Mouse (Mus musculus) lung, embryonic 16.5 days (tissue): ENCODE data around the gene Lctl. TPM values are rescaled to one million over a fixed set of nuclear protein-coding genes. Genes with fewer than 3 reads are reported as not detected.

ENCODE experiments used
- ATAC-seq: fragments of 200-750 bp; cut with Nextera tagmentation; 2 replicates; pipeline ENCODE4 v1.8.0; 2017; ENCODE audit warnings: low read depth, mild to moderate bottlenecking, moderate library complexity
- H3K27ac ChIP-seq: fragments of 300-500 bp; sonication (generic); 2 replicates; pipeline ENCODE4 v1.5.1; 2014; ENCODE audit warnings: mild to moderate bottlenecking, control low read depth, low read length
- H3K27me3 ChIP-seq: fragments of 300-500 bp; sonication (generic); 2 replicates; pipeline ENCODE4 v1.6.1; 2014; ENCODE audit warnings: low read depth, low read length, mixed read lengths; ENCODE audit not compliant: control insufficient read depth, insufficient read depth
- H3K36me3 ChIP-seq: fragments of 300-500 bp; sonication (generic); 2 replicates; pipeline ENCODE4 v1.6.1; 2014; ENCODE audit warnings: low read length; ENCODE audit not compliant: control insufficient read depth, insufficient read depth
- H3K4me1 ChIP-seq: fragments of 300-500 bp; sonication (generic); replicated peaks from 2 replicates; pipeline ENCODE4 v1.6.1; 2014; ENCODE audit warnings: low read length, mixed read lengths; ENCODE audit not compliant: control insufficient read depth, insufficient read depth
- H3K4me2 ChIP-seq: fragments of 300-500 bp; sonication (generic); 2 replicates; pipeline ENCODE4 v1.6.1; 2014; ENCODE audit warnings: low read depth, low read length, control low read depth
- H3K4me3 ChIP-seq: fragments of 300-500 bp; sonication (generic); 2 replicates; pipeline ENCODE4 v1.5.1; 2014; ENCODE audit warnings: mild to moderate bottlenecking, low read length, control low read depth
- H3K9ac ChIP-seq: fragments of 300-500 bp; sonication (generic); 2 replicates; pipeline ENCODE4 v1.6.1; 2014; ENCODE audit warnings: low read length, control low read depth
- H3K9me3 ChIP-seq: fragments of 300-500 bp; sonication (generic); 2 replicates; pipeline ENCODE4 v1.6.1; 2016; ENCODE audit warnings: low read length; ENCODE audit not compliant: control insufficient read depth
- WGBS: fragments of 180-500 bp; shearing (Covaris S2); extraction: QIAGEN DNeasy Blood & Tissue Kit; methylation state at CpG from one replicate; pipeline ENCODE4 v1.1.7; 2014; 5-methylcytosine and 5-hydroxymethylcytosine counted together
- polyA plus RNA-seq: library from polyadenylated mRNA; unstranded; fragments of >200 nt; fragmentation: Nextera tagmentation; extraction: Ambion mirVana; gene quantifications from 2 replicates; pipeline ENCODE4 v1.2.1, GENCODE M21; 2015

Gene Lctl
- polyA plus RNA-seq = not detected in 2 replicates

DNA sequence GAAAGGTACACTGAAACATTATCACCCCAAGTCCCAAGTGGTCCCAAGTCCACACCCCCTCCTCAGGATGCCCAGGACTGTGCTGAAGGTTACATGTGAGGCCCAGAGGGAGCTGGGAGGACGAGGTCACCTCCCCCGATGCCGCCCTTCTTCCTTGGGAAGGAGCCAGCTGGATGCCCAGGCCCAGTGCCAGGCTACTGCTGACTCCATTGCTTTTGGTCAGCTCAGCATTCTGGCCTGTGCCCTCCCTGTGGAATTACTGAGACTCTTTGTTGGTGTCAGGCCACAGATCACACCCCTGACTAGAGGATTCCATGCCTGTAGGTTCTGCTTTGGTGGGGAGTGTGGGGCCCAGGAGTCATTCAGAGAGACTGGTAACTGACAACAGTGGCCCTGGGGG lies at the start of gene Lctl:
Gene Lctl (plus strand): TSS at position 272 of the 400 bp plus-strand sequence.
- Histone ChIP-seq H3K9ac (no peak within 1 kb of the TSS), H3K27me3 (no peaks in the 10 kb centered on the region), H3K27ac (no peak within 1 kb of the TSS), H3K4me3 (no peak within 1 kb of the TSS), H3K9me3 (no peaks in the 10 kb centered on the region), H3K36me3 (no peaks in the 10 kb centered on the region), H3K4me1 (peaks cover 9% of the 10 kb centered on the region; the same call in 1 of the 2 replicates), H3K4me2 (no peak within 1 kb of the TSS)
- 58% methylated on average over 3 of the region's 3 CpGs for WGBS
- ATAC-seq = peak; percentile 26; the same call in 1 of the 2 replicates

DNA sequence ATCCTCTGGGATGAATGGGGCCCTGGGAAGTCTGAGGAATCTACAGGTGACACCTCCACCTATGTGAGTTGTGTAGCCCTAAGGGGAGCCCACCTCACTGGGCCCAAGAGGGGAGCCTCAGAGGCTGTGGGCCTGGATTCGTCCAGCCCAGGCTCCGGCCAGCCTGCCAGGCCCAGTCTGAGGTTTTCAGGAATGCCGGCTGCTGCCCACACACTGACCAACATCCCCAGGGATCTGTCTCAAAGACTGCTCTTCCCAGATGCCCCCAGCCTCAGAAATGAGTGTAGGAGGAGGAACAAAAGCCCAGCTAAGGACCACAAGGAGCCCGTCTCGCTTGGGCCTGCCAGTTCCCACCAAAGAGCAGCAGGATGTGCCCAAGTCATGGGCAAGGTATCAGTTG lies 49.2 kb upstream of the Lctl start:
- Histone ChIP-seq H3K9ac (0 out of 2 replicates have a peak overlapping the region, but pooled peaks have one; percentile 66), H3K4me3 (no peak overlapping the region), H3K36me3 (no peaks in the 10 kb centered on the region), H3K27ac (peak overlapping the region; percentile 95; the same call in 1 of the 2 replicates), H3K4me2 (no peak overlapping the region), H3K4me1 (peaks cover 13% of the 10 kb centered on the region), H3K9me3 (no peaks in the 10 kb centered on the region), H3K27me3 (no peaks in the 10 kb centered on the region)
- WGBS = 92% methylated on average over 5 of the region's 5 CpGs
- no peak for ATAC-seq

DNA sequence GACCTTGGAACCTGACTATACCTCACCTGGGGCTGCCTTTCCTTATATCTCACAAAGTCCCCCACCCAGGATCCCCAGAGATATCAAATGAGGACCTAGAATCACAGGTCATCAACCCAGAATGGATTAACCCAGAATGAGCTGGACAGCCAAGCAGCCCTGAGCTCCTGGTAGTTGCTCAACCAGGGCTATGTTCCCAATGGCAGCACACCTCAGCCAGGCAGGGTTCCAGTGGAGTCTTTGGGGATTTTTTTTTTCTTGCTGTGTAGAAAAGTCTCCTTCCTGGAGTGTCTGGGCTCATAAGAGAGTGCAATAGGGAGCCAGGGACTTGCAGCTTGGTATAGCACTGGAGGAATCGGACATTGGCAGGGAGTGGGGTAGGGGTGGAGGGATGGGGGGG lies 48.4 kb upstream of the Lctl start:
- Histone ChIP-seq H3K9ac (no peak overlapping the region), H3K4me2 (no peak overlapping the region), H3K4me1 (peaks cover 13% of the 10 kb centered on the region), H3K4me3 (no peak overlapping the region), H3K36me3 (no peaks in the 10 kb centered on the region), H3K27me3 (no peaks in the 10 kb centered on the region), H3K9me3 (no peaks in the 10 kb centered on the region), H3K27ac (no peak overlapping the region)
- 67% methylated on average over 1 of the region's 1 CpGs for WGBS
- no peak for ATAC-seq

DNA sequence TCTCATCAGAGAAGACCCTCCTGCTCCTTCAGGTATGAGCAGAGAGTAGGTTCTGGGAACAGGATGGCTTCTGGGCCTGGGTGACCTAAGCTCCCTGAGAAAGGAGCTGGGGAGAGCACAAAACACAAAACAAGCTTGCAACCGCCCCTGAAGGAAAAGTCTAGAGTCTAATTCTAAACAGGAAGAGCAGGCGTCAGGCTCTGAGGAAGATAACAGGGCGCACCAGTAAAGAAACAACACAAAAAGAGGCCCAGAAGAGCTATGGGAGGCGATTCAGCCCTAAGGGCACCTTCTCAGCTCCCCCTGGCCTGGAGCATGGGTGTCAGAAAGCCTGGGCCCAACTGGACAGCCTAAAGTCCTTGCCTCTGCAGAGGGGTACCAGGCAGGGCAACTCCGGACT lies 47.8 kb upstream of the Lctl start:
- WGBS = 61% methylated on average over 5 of the region's 5 CpGs
- Histone ChIP-seq H3K9ac (0 out of 2 replicates have a peak overlapping the region, but pooled peaks have one; percentile 51), H3K4me3 (no peak overlapping the region), H3K27me3 (no peaks in the 10 kb centered on the region), H3K4me2 (no peak overlapping the region), H3K9me3 (no peaks in the 10 kb centered on the region), H3K4me1 (peaks cover 13% of the 10 kb centered on the region), H3K27ac (peak overlapping the region; percentile 71), H3K36me3 (no peaks in the 10 kb centered on the region)
- ATAC-seq = no peak

DNA sequence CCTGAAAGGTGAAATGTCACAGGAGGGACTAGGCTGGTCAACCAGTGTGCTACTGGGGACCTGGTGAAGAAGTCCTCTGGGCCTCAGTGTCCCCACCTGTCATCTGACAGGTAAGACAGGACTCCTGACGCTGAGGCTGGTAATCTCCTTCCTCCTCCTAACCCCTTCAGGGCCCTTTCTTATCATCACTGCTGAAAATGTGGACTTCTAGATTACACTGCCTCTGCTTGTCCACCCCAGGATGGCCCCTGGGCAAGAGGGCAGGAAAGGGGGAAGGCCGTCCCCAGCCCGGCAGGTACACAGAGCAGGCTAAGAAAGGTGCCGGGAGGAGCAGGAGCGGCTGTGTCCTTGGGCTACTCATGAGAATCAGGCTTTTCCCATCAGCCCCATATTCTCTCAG lies 46.3 kb upstream of the Lctl start:
- Histone ChIP-seq H3K27ac (no peak overlapping the region), H3K27me3 (no peaks in the 10 kb centered on the region), H3K9me3 (no peaks in the 10 kb centered on the region), H3K9ac (no peak overlapping the region), H3K4me3 (no peak overlapping the region), H3K36me3 (no peaks in the 10 kb centered on the region), H3K4me2 (no peak overlapping the region), H3K4me1 (peaks cover 13% of the 10 kb centered on the region)
- ATAC-seq = no peak
- WGBS = 89% methylated on average over 5 of the region's 5 CpGs

DNA sequence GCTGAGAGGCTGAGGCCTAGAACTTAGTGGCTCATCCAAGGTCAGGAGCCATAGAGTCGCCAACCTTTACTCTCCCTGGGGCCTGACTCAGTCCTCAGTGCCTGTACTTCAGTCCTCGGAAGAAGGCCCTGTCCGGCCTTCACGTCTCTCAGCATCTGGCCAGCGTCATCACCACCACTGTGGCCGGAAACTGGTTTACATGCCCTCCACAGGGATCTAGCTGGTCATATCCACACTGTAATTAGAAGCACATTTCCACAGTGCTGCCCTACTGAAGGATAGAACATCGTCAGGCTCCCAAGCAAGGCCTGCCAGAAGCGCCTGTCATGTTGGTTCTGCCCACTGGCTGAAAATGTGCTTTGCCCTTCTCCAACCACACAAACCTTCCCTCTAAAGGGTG lies 42.1 kb upstream of the Lctl start:
- H3K4me1 ChIP-seq = peaks cover 6% of the 10 kb centered on the region
- H3K9ac ChIP-seq = no peak overlapping the region
- no peak overlapping the region for H3K4me3 ChIP-seq
- ATAC-seq = no peak
- no peaks in the 10 kb centered on the region for H3K27me3 ChIP-seq
- no peak overlapping the region for H3K4me2 ChIP-seq
- H3K36me3 ChIP-seq = no peaks in the 10 kb centered on the region
- no peak overlapping the region for H3K27ac ChIP-seq
- 68% methylated on average over 8 of the region's 8 CpGs for WGBS
- H3K9me3 ChIP-seq = no peaks in the 10 kb centered on the region

DNA sequence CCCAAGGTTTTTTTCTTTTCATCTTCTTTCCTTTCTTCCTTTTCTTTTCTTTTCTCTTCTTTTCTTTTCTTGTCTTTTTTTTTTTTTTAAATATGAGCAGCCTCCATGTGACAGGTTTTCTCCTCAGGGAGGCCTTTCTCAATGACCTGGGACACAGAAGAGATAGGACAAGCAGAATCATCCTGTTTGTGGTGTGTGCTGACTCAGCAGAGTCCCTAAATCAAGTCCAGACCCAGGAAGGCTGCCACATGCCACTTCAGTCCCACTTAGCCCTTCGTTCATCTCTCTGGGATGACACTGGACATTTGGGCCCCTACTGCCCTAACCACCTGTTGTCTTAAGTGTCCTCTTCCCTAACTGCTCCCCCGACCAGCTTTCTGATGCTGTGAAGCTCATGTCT lies 40.5 kb upstream of the Lctl start:
- Histone ChIP-seq H3K9ac (no peak overlapping the region), H3K27ac (no peak overlapping the region), H3K27me3 (no peaks in the 10 kb centered on the region), H3K4me3 (no peak overlapping the region), H3K4me1 (peaks cover 6% of the 10 kb centered on the region), H3K9me3 (no peaks in the 10 kb centered on the region), H3K36me3 (no peaks in the 10 kb centered on the region), H3K4me2 (no peak overlapping the region)
- no peak for ATAC-seq
- whole genome bisulfite sequencing = 66% methylated on average over 2 of the region's 2 CpGs

DNA sequence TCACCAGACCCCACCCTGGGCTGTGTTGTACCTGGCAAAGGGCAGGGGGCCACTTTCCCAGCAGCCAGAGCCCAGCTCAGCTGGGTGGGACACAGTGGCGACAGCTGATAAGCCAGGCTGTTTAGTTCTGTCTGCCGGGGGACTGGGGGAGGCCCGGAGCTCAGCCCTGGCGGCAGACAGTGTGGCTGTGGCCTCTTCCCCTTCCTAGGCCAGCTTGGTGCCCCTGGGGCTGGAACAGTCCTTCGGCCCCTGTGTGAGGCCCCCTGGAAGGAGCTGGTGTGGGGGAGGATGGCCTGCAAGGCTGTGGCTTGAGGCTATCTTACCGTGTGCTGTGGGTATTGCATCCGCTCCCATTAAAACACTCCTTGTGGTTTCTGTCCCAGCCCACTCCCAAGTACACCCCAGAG lies 38.6 kb upstream of the Lctl start:
- Histone ChIP-seq H3K9ac (peak overlapping the region; percentile 33; the same call in 1 of the 2 replicates), H3K9me3 (no peaks in the 10 kb centered on the region), H3K27ac (no peak overlapping the region), H3K27me3 (no peaks in the 10 kb centered on the region), H3K4me3 (no peak overlapping the region), H3K4me2 (no peak overlapping the region), H3K36me3 (no peaks in the 10 kb centered on the region), H3K4me1 (peaks cover 7% of the 10 kb centered on the region)
- ATAC-seq = peak; percentile 44
- WGBS = 34% methylated on average over 7 of the region's 7 CpGs

DNA sequence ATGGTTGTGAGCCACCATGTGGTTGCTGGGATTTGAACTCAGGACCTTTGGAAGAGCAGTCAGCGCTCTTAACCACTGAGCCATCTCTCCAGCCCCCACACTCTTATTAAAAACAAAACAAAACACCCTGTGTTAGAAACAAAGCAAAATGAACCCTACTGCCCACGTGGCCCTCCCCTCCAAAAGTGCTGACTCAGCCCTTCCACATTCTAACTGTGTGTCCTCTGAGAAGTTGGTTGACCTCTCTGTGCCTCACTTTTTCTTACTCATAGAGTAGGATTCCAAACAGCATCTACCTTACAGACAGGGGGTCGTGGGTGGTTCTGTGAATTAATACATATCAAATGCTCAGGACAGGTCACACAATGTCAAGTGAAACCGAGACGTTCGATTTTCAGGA lies 37.0 kb upstream of the Lctl start:
- Histone ChIP-seq H3K4me2 (no peak overlapping the region), H3K27ac (no peak overlapping the region), H3K9ac (no peak overlapping the region), H3K36me3 (no peaks in the 10 kb centered on the region), H3K9me3 (no peaks in the 10 kb centered on the region), H3K4me1 (peaks cover 19% of the 10 kb centered on the region), H3K4me3 (no peak overlapping the region), H3K27me3 (no peaks in the 10 kb centered on the region)
- no peak for ATAC-seq
- 78% methylated on average over 6 of the region's 6 CpGs for WGBS

DNA sequence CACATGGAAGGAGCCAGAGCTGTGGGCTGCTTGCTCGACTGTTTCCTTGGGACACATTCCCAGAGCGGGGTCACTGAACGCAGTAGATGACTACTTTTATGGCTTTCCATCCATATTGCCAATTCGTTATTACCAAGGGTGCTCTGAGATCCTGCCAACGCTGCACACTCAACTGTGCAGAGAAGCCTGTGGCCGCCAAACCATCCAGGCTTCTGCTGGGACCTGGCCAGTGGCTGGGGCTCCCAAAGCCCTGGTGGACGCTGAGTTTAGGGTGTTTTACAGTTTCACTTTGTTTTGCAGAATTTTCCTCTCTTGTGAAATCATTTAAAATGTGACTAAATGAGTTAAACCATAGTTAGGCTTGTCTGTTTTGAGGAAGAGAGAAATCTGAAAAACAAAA lies 32.7 kb upstream of the Lctl start:
- Histone ChIP-seq H3K27me3 (no peaks in the 10 kb centered on the region), H3K36me3 (no peaks in the 10 kb centered on the region), H3K4me1 (peaks cover 39% of the 10 kb centered on the region), H3K27ac (peak overlapping the region; percentile 86), H3K9ac (peak overlapping the region; percentile 78), H3K4me2 (peak overlapping the region; percentile 80), H3K9me3 (no peaks in the 10 kb centered on the region), H3K4me3 (peak overlapping the region; percentile 49)
- ATAC-seq = no peak
- 27% methylated on average over 7 of the region's 7 CpGs for WGBS
